In genomic region chr12:71040462-71040861, GRCm38 (mm10) we compare ENCODE assay signal across 8 mouse cellular contexts. TPM values are rescaled to one million over a fixed set of nuclear protein-coding genes. Genes with fewer than 3 reads are reported as not detected.
DNase-seq lines count a peak whose midpoint lies in the region; ATAC-seq and TF ChIP-seq lines count a peak whose summit lies in the region.

No protein-coding gene starts in this region.

- intact Hi-C loops in heart, adult 2 months (cut with DNase I) = no loop called here

- no peak overlapping the region for H3K9ac ChIP-seq in midbrain, embryonic 11.5 days (ENCODE audit: low read length)
- H3K9ac ChIP-seq in heart, adult 2 months (ENCODE audit: low read depth, low read length) = peak overlapping the region; percentile 22; the same call in 1 of the 2 replicates

- H3K9me3 ChIP-seq in midbrain, embryonic 11.5 days (ENCODE audit: control insufficient read depth, low read length) = no peaks in the 10 kb centered on the region
- H3K9me3 ChIP-seq in midbrain, embryonic 10.5 days (replicated peaks) = no peaks in the 10 kb centered on the region

- peaks cover 11% of the 10 kb centered on the region; the same call in 1 of the 2 replicates for H3K36me3 ChIP-seq in midbrain, embryonic 11.5 days (ENCODE audit: control insufficient read depth, insufficient read depth, low read length)
- peaks cover 83% of the 10 kb centered on the region for H3K36me3 ChIP-seq in midbrain, embryonic 10.5 days
- H3K36me3 ChIP-seq in heart, adult 2 months (ENCODE audit: control insufficient read depth, insufficient read depth, low read length) = peaks cover 6% of the 10 kb centered on the region

- TF ChIP-seq POLR2A in heart, adult 2 months (IDR thresholded peaks at IDR 0.05; ENCODE audit: insufficient read depth, low read depth, low read length) = 0 out of 2 replicates have a peak, but pooled peaks have one; percentile 52
- TF ChIP-seq POLR2A in cerebellum, adult 2 months (IDR thresholded peaks at IDR 0.05; ENCODE audit: borderline replicate concordance, insufficient read depth, low read length) = no peak

- WGBS in midbrain, embryonic 11.5 days = 93% methylated on average over 7 of the region's 7 CpGs
- WGBS in midbrain, embryonic 10.5 days = 88% methylated on average over 7 of the region's 7 CpGs
- 63% methylated on average over 7 of the region's 7 CpGs for WGBS in heart, adult 2 months
- WGBS in cerebellum, adult 2 months = 87% methylated on average over 7 of the region's 7 CpGs

- ATAC-seq in midbrain, embryonic 11.5 days (ENCODE audit: low FRiP score) = no peak

- H3K4me3 ChIP-seq in midbrain, embryonic 11.5 days (ENCODE audit: low read depth, low read length) = no peak overlapping the region
- H3K4me3 ChIP-seq in midbrain, embryonic 10.5 days = no peak overlapping the region
- peak overlapping the region; percentile 15; the same call in 1 of the 2 replicates for H3K4me3 ChIP-seq in heart, adult 2 months
- H3K4me3 ChIP-seq in cerebellum, adult 2 months (replicated peaks; ENCODE audit: insufficient read depth, low read depth, low read length) = no peak overlapping the region

- H3K79me2 ChIP-seq in heart, adult 2 months (replicated peaks; ENCODE audit: control insufficient read depth, insufficient read depth, low read length) = 0 out of 2 replicates have a peak, but pooled peaks cover 1% of the 10 kb centered on the region

- no peak overlapping the region for H3K4me2 ChIP-seq in midbrain, embryonic 11.5 days

- no peak overlapping the region for H3K27ac ChIP-seq in midbrain, embryonic 11.5 days (ENCODE audit: low read depth, low read length)
- H3K27ac ChIP-seq in midbrain, embryonic 10.5 days (replicated peaks) = no peak overlapping the region
- peak overlapping the region; percentile 90 for H3K27ac ChIP-seq in heart, adult 2 months
- H3K27ac ChIP-seq in cerebellum, adult 2 months (ENCODE audit: insufficient read depth, low read length) = no peak overlapping the region

- H3K4me1 ChIP-seq in midbrain, embryonic 11.5 days (ENCODE audit: control insufficient read depth, insufficient read depth, low read length) = no peaks in the 10 kb centered on the region
- no peaks in the 10 kb centered on the region for H3K4me1 ChIP-seq in midbrain, embryonic 10.5 days
- peaks cover 4% of the 10 kb centered on the region for H3K4me1 ChIP-seq in heart, adult 2 months (ENCODE audit: control insufficient read depth, insufficient read depth, low read length)
- no peaks in the 10 kb centered on the region for H3K4me1 ChIP-seq in cerebellum, adult 2 months (ENCODE audit: control insufficient read depth, insufficient read depth, low read length)

- TF ChIP-seq CTCF in heart, adult 2 months (IDR thresholded peaks at IDR 0.05) = no peak
- no peak for TF ChIP-seq CTCF in cerebellum, adult 2 months (IDR thresholded peaks at IDR 0.05; ENCODE audit: borderline replicate concordance, insufficient read depth, low read depth, low read length)

- peak; percentile 33 for DNase-seq in midbrain, embryonic 11.5 days (ENCODE audit: low spot score, missing footprints)
- no peak for DNase-seq in midbrain, embryonic 10.5 days (ENCODE audit: low spot score)
- DNase-seq in heart, adult 2 months = peak; percentile 73 to 81
- peak; percentile 86 for DNase-seq in lung, postnatal 25 days (ENCODE audit: low spot score)
- peak; percentile 42 to 48 for DNase-seq in thymus, postnatal 36 days
- no peak for DNase-seq in cerebellum, adult 2 months
- no peak for DNase-seq in testis, postnatal 10 days (ENCODE audit: low spot score)
- DNase-seq in adrenal gland, adult 8-10 months = no peak

- H3K27me3 ChIP-seq in midbrain, embryonic 11.5 days (ENCODE audit: control insufficient read depth, insufficient read depth, low read length) = no peaks in the 10 kb centered on the region
- no peaks in the 10 kb centered on the region for H3K27me3 ChIP-seq in midbrain, embryonic 10.5 days (ENCODE audit: low read depth, poor library complexity, severe bottlenecking)
- no peaks in the 10 kb centered on the region for H3K27me3 ChIP-seq in heart, adult 2 months (ENCODE audit: control insufficient read depth, insufficient read depth, low read length)
- H3K27me3 ChIP-seq in cerebellum, adult 2 months (ENCODE audit: control insufficient read depth, insufficient read depth, low read length) = no peaks in the 10 kb centered on the region

- 0 out of 2 replicates have a peak, but pooled peaks have one; percentile 47 for TF ChIP-seq EP300 in heart, adult 2 months (IDR thresholded peaks at IDR 0.05; ENCODE audit: insufficient read depth, low read depth, low read length)

RNA-seq across cellular contexts. Expression of gene Arid4a, which starts 24.7 kb away (rescaled TPM):
- 34.5 and 35.2 TPM in 2 replicates for polyA plus RNA-seq in midbrain, embryonic 11.5 days (2014; fragmentation: Nextera tagmentation; extraction: Ambion mirVana)
- polyA plus RNA-seq in midbrain, embryonic 10.5 days (2016; fragmentation: Nextera tagmentation; extraction: Ambion mirVana) = 25.5 and 26.6 TPM in 2 replicates
- total RNA-seq in heart, adult 2 months (2021) = 10 to 100 TPM; 14.1 to 15.3 TPM
- polyA plus RNA-seq in heart, adult 2 months (2012; rRNA removed) = 2.5 and 4.0 TPM in 2 replicates
- 18.5 and 20.6 TPM in 2 replicates for polyA plus RNA-seq in cerebellum, adult 2 months (2012; rRNA removed)
- 10 to 100 TPM; 20.6 to 32.2 (median 23.4) TPM for total RNA-seq in adrenal gland, adult 8-10 months (2022)

Comparison
In these comparisons a context has a peak if more than half of its experiments do, and no peak if none do; other contexts are left out.
1. DNase-seq: peak in midbrain, embryonic 11.5 days (single experiment), heart, adult 2 months (2 of 2), lung, postnatal 25 days (single experiment) and thymus, postnatal 36 days (2 of 2); none in midbrain, embryonic 10.5 days (single experiment), cerebellum, adult 2 months (0 of 2), testis, postnatal 10 days (single experiment) and adrenal gland, adult 8-10 months (single experiment).